Mouse (Mus musculus) limb, embryonic 12.5 days (tissue): ENCODE data around the gene Wdr90. TPM values are rescaled to one million over a fixed set of nuclear protein-coding genes. Genes with fewer than 3 reads are reported as not detected.

ENCODE experiments used
- ATAC-seq: fragments of 200-750 bp; cut with Nextera tagmentation; 2 replicates; pipeline ENCODE4 v1.8.0; 2017; ENCODE audit warnings: low read depth, moderate TSS enrichment; ENCODE audit not compliant: insufficient number of reproducible peaks, insufficient read depth, low FRiP score, low TSS enrichment
- H3K27ac ChIP-seq: fragments of 300-500 bp; sonication (generic); 2 replicates; pipeline ENCODE4 v1.5.1; 2016; ENCODE audit warnings: mild to moderate bottlenecking, moderate library complexity
- H3K27me3 ChIP-seq: fragments of 300-500 bp; sonication (generic); 2 replicates; pipeline ENCODE4 v1.6.1; 2016; ENCODE audit warnings: mild to moderate bottlenecking, moderate library complexity
- H3K36me3 ChIP-seq: fragments of 300-500 bp; sonication (generic); 2 replicates; pipeline ENCODE4 v1.6.1; 2016; ENCODE audit warnings: mild to moderate bottlenecking, moderate library complexity
- H3K4me1 ChIP-seq: fragments of 300-500 bp; sonication (generic); replicated peaks from 2 replicates; pipeline ENCODE4 v1.6.1; 2016
- H3K4me2 ChIP-seq: fragments of 300-500 bp; sonication (generic); 2 replicates; pipeline ENCODE4 v1.6.1; 2016; ENCODE audit warnings: mild to moderate bottlenecking, moderate library complexity
- H3K4me3 ChIP-seq: fragments of 300-500 bp; sonication (generic); replicated peaks from 2 replicates; pipeline ENCODE4 v1.5.1; 2016; ENCODE audit warnings: mild to moderate bottlenecking
- H3K9ac ChIP-seq: fragments of 300-500 bp; sonication (generic); replicated peaks from 2 replicates; pipeline ENCODE4 v1.6.1; 2016; ENCODE audit warnings: mild to moderate bottlenecking, moderate library complexity
- H3K9me3 ChIP-seq: fragments of 300-500 bp; sonication (generic); 2 replicates; pipeline ENCODE4 v1.6.1; 2016; ENCODE audit warnings: mild to moderate bottlenecking, moderate library complexity
- WGBS: fragments of 180-500 bp; shearing (Covaris S2); methylation state at CpG from one replicate; pipeline ENCODE4 v1.1.7; 2016; 5-methylcytosine and 5-hydroxymethylcytosine counted together
- polyA plus RNA-seq: library from polyadenylated mRNA; unstranded; fragments of >200 nt; fragmentation: Nextera tagmentation; extraction: Ambion mirVana; gene quantifications from 2 replicates; pipeline ENCODE4 v1.2.1, GENCODE M21; 2016

The Wdr90 gene
- polyA plus RNA-seq, 1 experiment from 2014 or later = 45.5 TPM

DNA sequence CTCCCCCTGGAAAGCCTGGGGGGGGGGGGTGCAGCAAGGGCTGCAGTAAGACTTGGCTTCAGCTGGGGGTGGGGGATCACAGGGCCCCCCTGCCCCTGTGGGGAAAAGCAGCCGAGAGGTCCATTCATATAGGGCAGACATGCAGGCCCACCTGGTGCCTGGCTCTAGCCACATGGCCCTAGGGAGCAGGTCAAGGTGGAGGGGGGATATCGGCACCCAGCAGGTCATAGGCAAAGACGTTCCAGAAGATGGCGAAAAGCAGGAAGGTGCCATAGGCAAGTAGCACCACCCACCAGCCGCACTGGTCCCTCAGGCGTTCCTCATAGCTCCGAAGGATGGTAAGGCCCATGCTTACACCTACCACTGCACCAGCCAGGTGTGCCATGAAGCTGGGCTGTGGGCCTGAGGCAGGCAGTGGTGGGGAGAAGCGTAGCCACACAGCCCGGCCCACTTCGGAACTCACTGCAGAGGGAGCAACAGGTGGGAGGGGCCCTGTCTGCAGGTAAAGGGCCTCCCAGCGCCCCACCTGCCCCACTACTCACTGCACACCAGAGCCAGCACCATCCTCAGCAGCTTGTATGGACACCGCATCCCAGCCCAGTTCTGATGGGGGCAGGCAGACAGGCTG, 26.6 kb downstream of the Wdr90 start:
- Histone ChIP-seq H3K4me1 (peaks cover 62% of the 10 kb centered on the region), H3K36me3 (peaks cover 60% of the 10 kb centered on the region), H3K9me3 (no peaks in the 10 kb centered on the region), H3K27ac (no peak overlapping the region), H3K9ac (peak overlapping the region; percentile 83; the same call in 1 of the 2 replicates), H3K27me3 (no peaks in the 10 kb centered on the region), H3K4me3 (peak overlapping the region; percentile 74), H3K4me2 (peak overlapping the region; percentile 98)
- 88% methylated on average over 12 of the region's 12 CpGs for WGBS
- no peak for ATAC-seq

DNA sequence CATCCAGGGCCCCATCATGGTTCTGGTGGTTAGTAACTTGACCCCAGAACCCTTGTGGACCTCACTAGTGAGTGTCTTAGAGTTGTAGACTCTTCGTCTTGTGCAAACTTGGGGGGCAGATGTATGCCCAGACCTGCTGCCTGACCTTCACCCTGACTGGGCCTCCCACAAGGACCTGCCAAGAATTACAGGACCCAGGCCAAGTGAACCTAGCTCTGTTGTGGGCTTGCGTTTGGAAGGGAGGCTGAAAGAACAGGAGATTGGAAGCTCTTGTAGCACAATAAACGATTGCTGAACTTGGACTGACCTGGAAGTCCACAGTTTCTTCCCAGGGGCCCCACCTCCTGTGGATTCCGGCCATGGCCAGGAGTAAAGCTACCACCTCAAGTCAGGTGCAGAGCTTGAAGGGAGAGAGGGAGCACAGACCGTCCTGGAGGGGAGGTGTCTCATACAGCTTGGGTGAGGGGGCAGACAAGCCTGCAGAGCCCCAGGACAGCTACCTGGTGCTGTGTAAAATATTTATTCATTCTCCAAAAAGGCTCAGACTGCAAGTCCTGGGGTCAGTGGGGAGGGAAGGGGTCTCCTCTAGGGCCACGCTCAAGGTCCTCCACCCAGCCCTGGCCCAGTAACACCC, 27.2 kb downstream of the Wdr90 start:
- peak overlapping the region; percentile 98 for H3K4me2 ChIP-seq
- no peak for ATAC-seq
- no peaks in the 10 kb centered on the region for H3K27me3 ChIP-seq
- peak overlapping the region; percentile 83 for H3K9ac ChIP-seq
- H3K27ac ChIP-seq = peak overlapping the region; percentile 94
- WGBS = 48% methylated on average over 6 of the region's 6 CpGs
- H3K9me3 ChIP-seq = no peaks in the 10 kb centered on the region
- peaks cover 56% of the 10 kb centered on the region for H3K36me3 ChIP-seq
- peaks cover 66% of the 10 kb centered on the region for H3K4me1 ChIP-seq
- peak overlapping the region; percentile 74 for H3K4me3 ChIP-seq

DNA sequence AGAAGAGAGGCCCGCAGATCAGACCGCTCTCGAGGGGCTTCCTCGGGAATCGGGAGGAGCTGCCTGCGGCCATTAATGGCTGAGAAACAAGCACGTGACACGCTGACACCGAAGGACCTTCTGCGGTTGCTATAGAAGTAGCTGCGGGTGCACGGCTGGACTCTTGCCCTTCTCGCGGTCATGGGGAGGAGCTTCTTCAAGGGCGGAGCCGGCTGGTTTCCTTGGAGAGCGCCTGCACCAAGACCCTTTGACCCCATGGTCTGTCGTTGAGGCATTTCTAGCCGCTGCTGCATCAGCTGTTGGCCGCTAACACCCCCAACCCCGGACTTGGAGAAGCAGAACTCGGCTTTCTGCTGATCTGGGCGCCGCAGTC, 28.0 kb downstream of the Wdr90 start, which contains the start of gene Stub1:
TSS of gene Stub1 (minus strand) at position 114 of the 373 bp plus-strand sequence.
- H3K27me3 ChIP-seq = no peaks in the 10 kb centered on the region
- no peaks in the 10 kb centered on the region for H3K9me3 ChIP-seq
- H3K9ac ChIP-seq = peak within 1 kb of the TSS; percentile 83
- H3K27ac ChIP-seq = peak within 1 kb of the TSS; percentile 94
- H3K36me3 ChIP-seq = peaks cover 50% of the 10 kb centered on the region
- no peak; the same call in 1 of the 2 replicates for ATAC-seq
- H3K4me1 ChIP-seq = peaks cover 69% of the 10 kb centered on the region
- H3K4me2 ChIP-seq = peak within 1 kb of the TSS; percentile 98
- WGBS = under 1% methylated on average over 24 of the region's 24 CpGs
- H3K4me3 ChIP-seq = peak within 1 kb of the TSS; percentile 74

DNA sequence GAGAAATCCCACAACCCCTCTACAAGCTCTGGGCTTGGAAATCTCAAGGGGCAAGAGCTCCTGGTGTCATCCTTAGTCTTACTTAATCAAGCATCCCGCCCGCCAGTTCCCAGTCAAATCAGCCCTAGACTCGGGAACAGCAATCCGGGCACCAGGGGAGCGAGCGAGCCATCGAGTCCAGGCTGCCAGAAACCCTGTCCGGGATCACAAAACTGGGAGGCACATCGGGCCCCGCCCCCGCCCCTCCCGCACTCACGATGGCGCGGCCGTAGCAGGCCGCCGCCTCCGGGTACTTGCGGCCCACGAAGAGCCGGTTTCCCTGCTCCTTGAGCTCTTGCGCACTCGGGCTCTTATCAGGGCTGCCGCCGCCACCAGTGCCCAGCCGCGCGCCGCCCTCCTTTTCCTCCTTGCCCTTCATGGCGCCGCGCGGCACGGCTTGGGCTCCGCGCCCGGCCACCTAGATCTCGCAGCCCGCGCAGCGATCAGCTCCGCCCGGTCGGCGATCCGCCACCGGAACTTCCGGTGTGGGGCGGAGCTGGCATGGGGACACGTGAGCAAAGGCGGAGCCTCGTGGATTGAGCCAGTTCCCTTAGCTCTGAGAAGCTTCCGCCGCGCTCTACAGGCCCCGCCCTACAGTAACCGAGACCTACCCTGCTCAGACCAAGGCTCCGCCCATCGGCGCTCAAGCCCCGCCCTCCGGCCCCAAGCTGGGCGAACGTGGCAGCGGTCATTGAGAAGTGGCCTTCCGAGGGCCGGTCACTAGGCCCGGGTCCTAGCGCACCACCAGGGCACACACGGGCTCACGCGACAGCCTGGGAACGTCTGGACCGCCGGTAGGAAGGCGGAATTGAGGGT, 28.6 kb downstream of the Wdr90 start:
- Histone ChIP-seq H3K9me3 (no peaks in the 10 kb centered on the region), H3K27me3 (no peaks in the 10 kb centered on the region), H3K27ac (peak overlapping the region; percentile 94), H3K36me3 (peaks cover 49% of the 10 kb centered on the region), H3K4me3 (peak overlapping the region; percentile 74), H3K9ac (peak overlapping the region; percentile 83), H3K4me2 (peak overlapping the region; percentile 98), H3K4me1 (peaks cover 68% of the 10 kb centered on the region)
- WGBS = under 1% methylated on average over 76 of the region's 77 CpGs
- ATAC-seq = peak; percentile 90

DNA sequence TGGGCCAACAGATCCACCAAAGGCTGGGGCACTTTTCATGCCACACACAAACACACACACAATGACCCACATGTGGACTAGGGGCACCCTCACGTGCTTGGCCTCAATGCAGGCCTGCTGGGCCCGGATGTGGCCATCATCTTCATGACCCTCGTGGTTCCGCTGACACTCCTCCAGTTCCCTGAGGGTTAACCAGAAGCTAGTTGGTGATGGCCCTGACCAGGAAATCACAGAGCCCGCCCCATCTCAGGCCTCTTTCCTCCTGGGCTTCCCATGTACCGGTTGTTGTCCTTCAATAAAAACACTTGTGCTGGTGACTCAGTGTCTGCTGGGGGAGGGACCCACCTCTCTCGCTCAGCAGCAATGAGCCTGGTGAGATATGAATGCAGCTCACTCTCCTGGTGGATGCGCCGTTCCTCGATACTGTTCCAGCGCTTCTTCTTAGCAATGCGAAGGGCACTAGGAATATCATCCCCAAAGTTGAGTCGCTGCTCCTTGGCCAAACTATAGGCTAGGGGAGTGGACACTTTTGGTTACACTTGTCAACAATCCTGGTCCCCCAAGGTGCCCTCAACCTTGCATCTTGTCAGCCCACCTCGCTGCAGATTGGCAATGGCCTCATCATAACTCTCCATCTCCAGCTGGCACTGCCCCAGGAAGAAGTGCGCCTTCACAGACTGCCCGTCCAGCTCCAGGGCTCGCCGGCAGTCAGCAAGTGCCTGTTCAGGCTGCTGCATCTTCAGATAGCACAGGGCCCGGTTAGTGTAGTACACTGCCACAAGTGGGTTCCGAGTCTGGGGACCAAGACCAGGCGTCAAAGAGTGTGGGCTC, 29.6 kb downstream of the Wdr90 start:
- Histone ChIP-seq H3K9me3 (no peaks in the 10 kb centered on the region), H3K4me1 (peaks cover 58% of the 10 kb centered on the region), H3K27ac (peak overlapping the region; percentile 88; the same call in 1 of the 2 replicates), H3K27me3 (no peaks in the 10 kb centered on the region), H3K4me2 (peak overlapping the region; percentile 98), H3K9ac (peak overlapping the region; percentile 83), H3K36me3 (peaks cover 57% of the 10 kb centered on the region), H3K4me3 (peak overlapping the region; percentile 74)
- ATAC-seq = no peak
- WGBS = 62% methylated on average over 21 of the region's 21 CpGs

DNA sequence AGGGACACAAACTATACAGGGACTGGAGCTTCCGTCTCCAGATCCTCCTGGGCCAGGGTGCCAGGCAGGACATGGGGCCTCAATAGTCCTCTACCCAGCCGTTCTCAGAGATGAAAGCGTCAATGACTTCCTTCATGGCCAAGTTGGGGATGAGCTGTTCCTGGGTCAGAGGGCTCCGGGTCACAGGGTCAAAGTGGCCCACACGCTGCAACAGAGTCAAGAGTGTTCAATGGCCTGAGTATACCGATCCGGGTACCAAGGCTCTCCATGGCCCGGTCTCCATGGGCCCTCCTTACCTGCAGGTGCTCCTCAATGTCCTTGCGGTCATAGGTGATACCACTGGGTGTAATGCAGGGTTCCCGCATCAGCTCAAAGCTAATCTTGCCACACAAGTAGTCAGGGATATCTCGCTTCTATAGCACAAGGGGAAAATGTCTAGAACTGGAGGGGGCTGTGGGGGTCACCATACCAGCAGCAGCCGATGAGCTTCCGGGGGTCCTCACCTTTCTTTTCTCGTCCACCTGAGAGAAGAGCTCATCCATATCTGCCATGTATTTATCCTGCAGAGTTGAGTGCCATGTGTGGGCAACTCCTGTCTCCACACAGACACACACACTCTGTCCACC, 30.4 kb downstream of the Wdr90 start:
- H3K4me3 ChIP-seq = peak overlapping the region; percentile 74; the same call in 1 of the 2 replicates
- no peaks in the 10 kb centered on the region for H3K27me3 ChIP-seq
- H3K9me3 ChIP-seq = no peaks in the 10 kb centered on the region
- no peak for ATAC-seq
- H3K36me3 ChIP-seq = peaks cover 63% of the 10 kb centered on the region
- no peak overlapping the region for H3K27ac ChIP-seq
- WGBS = 92% methylated on average over 14 of the region's 14 CpGs
- no peak overlapping the region; the same call in 1 of the 2 replicates for H3K9ac ChIP-seq
- peak overlapping the region; percentile 98 for H3K4me2 ChIP-seq
- H3K4me1 ChIP-seq = peaks cover 52% of the 10 kb centered on the region

DNA sequence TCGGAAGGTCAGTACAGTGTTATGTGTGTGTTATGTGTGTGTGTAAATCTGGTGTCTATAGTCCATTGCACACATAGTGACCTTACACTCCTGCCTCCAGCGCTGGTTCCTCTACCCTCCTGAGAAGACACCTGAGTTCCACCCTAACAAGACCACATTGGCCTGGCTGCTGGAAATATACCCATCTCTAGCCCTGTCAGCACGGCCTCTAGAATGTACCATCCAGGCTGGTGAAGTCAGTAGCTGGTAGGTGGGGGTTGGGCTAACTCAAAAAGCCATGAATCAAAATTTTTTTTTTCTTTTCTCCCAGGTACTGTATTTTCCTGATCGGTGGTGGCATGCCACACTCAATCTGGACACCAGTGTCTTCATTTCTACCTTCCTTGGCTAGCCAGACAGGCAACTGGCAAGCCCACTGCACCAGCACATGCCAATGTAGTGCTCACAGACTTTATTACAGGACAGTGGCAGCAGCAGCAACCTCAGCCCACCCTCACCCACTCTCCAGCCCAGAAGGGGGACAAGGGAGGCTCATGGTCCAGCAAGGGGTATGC, 31.0 kb downstream of the Wdr90 start:
- Histone ChIP-seq H3K9me3 (no peaks in the 10 kb centered on the region), H3K9ac (peak overlapping the region; percentile 75), H3K27ac (no peak overlapping the region), H3K27me3 (no peaks in the 10 kb centered on the region), H3K4me2 (peak overlapping the region; percentile 87), H3K4me1 (peaks cover 55% of the 10 kb centered on the region), H3K4me3 (peak overlapping the region; percentile 62; the same call in 1 of the 2 replicates), H3K36me3 (peaks cover 62% of the 10 kb centered on the region)
- no peak for ATAC-seq
- WGBS = 84% methylated on average over 4 of the region's 4 CpGs

DNA sequence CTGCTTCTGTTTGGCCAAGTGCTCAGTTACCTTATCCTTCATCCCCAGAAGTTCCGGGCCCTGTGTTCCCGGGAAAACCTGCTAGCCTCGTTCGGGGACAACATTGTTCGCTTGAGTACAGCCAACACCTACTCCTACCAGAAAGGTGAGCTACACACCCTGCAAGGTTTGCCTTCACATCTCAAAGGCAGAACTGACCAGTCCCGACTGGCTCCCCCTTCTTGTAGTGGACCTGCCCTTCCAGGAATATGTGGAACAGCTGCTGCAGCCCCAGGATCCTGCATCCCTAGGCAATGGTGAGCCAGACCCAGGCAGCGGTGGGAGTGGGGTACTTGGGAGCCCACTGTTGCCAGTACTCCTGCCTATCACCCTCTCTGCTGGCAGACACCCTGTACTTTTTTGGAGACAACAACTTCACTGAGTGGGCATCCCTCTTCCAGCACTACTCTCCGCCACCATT, 31.7 kb downstream of the Wdr90 start:
- Histone ChIP-seq H3K27me3 (no peaks in the 10 kb centered on the region), H3K9me3 (no peaks in the 10 kb centered on the region), H3K4me3 (peak overlapping the region; percentile 62), H3K9ac (peak overlapping the region; percentile 75), H3K4me2 (peak overlapping the region; percentile 87), H3K4me1 (peaks cover 55% of the 10 kb centered on the region), H3K27ac (peak overlapping the region; percentile 91), H3K36me3 (peaks cover 55% of the 10 kb centered on the region)
- ATAC-seq = no peak
- WGBS = 43% methylated on average over 8 of the region's 8 CpGs

DNA sequence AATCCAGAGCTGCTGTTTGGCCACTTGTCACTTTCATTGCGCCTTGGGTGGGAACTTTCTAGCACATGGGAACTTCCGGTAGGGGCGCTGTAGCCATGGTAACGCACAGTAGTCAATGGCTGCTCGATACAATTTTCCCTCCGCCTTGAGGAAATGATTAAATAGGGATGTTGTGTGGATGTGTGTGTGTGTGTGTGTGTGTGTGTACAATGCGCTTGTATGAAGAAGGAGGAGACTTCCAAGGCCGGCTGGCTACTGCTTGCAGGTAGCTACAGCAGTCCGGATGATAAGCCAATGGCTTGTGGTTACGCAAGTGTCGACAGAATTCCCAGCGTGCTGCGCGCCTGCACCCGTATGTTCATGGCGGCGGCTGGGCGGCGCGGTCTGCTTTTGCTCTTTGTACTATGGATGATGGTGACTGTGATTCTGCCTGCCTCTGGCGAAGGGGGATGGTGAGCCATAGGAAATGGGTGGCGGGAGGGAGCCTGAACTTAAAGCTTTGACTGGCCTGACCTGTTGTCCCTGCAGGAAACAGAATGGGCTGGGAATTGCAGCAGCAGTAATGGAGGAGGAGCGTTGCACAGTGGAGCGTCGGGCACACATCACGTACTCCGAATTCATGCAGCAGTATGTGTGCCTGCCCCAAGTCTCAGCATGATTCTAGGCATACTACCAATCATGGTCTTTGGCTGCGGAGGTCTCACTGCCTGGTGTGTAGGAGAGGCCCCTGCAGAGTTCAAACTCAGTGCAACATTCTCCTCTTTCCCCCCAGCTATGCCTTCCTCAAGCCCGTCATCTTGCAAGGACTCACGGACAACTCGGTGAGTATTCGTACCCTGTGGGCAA, 32.4 kb downstream of the Wdr90 start, which contains the start of gene Jmjd8:
TSS of gene Jmjd8 (plus strand) at position 156 of the 846 bp plus-strand sequence.
- Histone ChIP-seq H3K27me3 (no peaks in the 10 kb centered on the region), H3K36me3 (peaks cover 53% of the 10 kb centered on the region)
- 2% methylated on average over 32 of the region's 32 CpGs for WGBS

More for the DNA sequence above, 32.4 kb downstream of the Wdr90 start, which contains the start of gene Jmjd8:
- H3K27ac ChIP-seq = peak within 1 kb of the TSS; percentile 91
- H3K9me3 ChIP-seq = no peaks in the 10 kb centered on the region
- peak within 1 kb of the TSS; percentile 87 for H3K4me2 ChIP-seq
- H3K4me1 ChIP-seq = peaks cover 55% of the 10 kb centered on the region
- peak within 1 kb of the TSS; percentile 75 for H3K9ac ChIP-seq
- H3K4me3 ChIP-seq = peak within 1 kb of the TSS; percentile 62
- ATAC-seq = peak; percentile 6; the same call in 1 of the 2 replicates
